Mouse (Mus musculus) skeletal muscle tissue, adult 2 months (tissue): ENCODE measurements around the gene Mrpl30.

Experiments used
- DNase-seq: peaks from one replicate; pipeline ENCODE4 v3.0.0-alpha.2; 2012; ENCODE audit warnings: low read depth, low spot score

Gene Mrpl30

DNA sequence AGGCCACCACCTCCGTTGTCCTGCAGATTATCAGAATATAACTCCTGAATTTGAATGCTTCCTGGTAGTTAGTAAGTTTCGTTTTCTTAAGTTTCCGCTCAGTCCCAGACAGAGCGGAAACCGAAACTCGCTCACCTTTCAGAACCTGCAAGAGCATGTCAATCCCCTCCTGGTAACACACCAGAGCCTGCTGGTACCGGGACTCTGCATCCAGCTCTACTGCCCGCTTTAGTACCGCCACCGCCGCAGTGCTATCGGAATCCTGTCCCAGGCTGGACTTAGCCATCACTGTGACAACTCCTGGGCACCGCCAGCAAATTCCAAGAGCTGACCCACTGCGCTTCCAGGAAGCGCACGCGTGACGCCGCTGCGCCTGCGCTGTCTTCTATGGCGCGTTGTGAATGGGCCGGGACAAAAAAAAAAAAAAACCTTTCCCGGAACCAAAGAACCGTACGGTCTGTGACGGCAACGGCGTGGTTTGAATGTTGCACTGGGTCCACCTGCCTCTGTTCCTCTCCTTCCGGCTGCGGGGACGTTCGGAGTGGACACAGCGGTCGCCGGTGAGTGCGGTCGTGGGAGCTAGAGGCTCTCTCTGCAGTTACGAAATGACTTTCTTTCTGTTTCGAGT lies at the start of gene Mrpl30, which contains the start of gene Mitd1:
TSS of gene Mrpl30 (plus strand) at position 453 of the 628 bp plus-strand sequence.
TSS of gene Mitd1 (minus strand) at position 387 of the 628 bp plus-strand sequence.
- DNase-seq, result peak; percentile 91

DNA sequence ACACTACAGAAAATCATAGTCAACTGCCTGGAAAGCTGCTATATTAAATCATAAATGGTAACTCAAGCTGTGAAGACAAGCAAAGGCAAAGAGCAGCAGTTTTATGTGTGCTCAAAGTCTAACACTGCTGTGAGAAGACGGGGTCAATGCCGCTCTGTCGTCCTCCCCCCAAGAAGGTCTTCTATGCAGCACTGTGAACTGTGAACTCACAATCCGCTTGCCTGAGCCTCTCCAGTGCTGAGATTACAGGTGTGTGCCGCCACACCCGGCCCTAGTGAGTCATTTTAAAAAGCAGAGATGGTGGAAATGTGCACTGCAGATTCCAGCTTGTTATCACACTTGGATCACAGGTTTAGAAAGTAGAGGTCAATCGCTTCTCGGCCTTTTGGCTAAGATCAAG lies 43.4 kb upstream of the Mrpl30 start:
- no peak for DNase-seq

GRCm38 (mm10) chr1:37850696-37851095 lies 39.6 kb upstream of the Mrpl30 start:
- no peak for DNase-seq

DNA sequence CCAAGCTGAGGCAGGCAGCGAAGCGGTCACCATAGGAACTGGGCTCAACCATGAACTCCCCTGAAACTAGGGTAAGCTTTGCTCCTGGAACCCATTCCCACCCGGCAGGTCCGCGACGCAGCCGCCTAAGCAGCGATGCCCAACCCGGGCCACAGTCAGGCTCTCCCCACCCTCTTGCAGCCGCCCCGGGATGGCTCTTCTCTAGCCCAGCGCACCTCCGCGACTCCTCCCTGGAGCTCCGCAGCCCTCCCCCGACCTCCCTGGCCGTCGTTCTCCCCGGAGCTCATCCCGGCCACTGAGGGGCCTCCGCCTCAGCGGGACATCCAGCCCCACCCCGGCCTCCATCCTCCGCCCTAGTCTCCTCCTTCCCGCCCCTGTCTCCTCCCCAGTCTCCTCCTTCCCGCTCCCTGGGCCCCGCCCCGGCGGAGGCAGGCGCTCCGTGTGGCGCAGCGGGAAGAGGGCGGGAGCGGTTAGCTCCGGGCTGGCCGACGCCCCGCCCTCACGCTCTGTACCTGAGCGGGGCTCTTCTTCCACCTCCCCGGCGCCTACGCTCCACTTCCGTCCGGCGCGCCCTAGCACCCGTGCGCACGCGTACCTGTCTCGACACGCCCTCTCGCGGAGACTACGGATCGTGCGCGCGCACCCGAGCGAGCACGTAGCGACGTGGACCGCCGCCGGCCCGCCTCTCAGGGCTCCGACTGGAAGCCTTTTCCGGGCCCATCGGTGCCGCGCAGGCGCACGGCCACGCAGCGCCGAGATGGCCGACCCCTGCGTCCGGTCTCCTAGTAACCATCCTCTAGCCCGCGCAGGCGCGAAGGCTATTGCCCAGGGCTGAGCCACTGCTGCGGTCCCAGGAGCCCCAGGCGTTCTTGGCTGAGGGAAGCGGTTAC lies 25.5 kb upstream of the Mrpl30 start:
- peak; percentile 99 for DNase-seq

GRCm38 (mm10) chr1:37865401-37866215 lies 24.7 kb upstream of the Mrpl30 start:
- DNase-seq, result no peak

- no peak for DNase-seq
Observed at GRCm38 (mm10) chr1:37866286-37866685, 24.0 kb upstream of the Mrpl30 start, which contains the start of gene Tsga10. Gene Tsga10, minus strand, starts transcription at chr1:37866429.

DNA sequence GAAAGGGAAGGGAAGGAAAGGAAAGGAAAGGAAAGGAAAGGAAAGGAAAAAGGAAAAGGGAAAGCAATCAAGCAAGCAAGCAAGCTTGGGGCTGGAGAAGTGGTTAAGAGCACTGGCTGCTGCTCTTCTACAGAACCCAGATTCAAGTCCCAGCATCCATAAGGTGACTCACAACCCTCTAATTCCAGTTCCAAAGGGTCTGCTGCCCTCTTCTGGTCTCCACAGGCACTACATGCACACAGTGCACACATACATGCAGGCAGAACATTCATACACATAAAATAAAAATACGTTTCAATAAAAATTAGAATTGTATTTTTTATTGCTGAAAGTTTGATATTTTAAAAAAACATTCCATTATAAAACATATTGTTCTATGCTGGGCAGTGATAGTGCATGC lies 23.2 kb upstream of the Mrpl30 start:
- no peak for DNase-seq

- DNase-seq, result no peak
Observed at GRCm38 (mm10) chr1:37867684-37868322, 22.5 kb upstream of the Mrpl30 start.

DNA sequence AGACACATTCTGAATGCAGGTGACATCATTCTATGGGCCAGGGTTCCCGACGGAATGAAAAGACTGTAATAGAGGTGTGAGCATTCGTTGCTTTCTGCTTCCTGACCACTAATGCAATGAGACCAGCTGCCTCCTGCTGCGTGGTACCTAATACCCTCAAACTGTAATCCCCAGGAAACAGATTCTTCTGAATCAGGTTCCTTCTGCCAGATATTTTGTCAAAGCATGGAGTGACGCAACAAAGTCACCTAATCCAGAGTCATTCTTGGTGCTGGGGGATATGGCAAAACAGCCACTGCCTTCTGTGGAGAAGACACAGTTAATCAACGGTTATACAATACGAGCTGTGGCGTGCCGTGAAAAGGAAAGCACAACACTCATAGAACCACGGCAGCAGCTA lies 21.6 kb upstream of the Mrpl30 start:
- DNase-seq, result no peak

- DNase-seq, result no peak
Observed at GRCm38 (mm10) chr1:37869362-37869761, 20.9 kb upstream of the Mrpl30 start.

DNA sequence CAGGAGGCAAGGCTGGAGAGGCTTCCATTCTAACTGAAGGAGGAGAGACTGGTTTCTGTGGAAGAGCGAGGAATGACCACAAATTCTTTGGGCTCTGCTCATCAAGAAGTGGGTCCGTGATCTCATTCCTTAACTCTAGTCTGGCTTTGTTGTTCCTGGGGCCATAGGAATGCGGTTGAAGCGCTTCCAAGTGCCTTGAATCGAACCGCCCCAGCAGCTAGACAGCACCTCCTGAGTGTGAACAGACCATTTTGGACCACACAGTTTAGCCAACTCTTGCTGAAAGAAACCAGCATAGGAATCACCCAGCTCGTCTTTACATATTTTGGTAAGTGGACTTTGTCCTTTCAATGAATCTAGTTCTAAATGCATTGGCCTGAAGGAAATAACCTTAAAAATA lies 18.6 kb upstream of the Mrpl30 start, which contains the start of gene Lipt1:
TSS of gene Lipt1 (plus strand) at position 35 of the 400 bp plus-strand sequence.
- DNase-seq, result no peak

DNA sequence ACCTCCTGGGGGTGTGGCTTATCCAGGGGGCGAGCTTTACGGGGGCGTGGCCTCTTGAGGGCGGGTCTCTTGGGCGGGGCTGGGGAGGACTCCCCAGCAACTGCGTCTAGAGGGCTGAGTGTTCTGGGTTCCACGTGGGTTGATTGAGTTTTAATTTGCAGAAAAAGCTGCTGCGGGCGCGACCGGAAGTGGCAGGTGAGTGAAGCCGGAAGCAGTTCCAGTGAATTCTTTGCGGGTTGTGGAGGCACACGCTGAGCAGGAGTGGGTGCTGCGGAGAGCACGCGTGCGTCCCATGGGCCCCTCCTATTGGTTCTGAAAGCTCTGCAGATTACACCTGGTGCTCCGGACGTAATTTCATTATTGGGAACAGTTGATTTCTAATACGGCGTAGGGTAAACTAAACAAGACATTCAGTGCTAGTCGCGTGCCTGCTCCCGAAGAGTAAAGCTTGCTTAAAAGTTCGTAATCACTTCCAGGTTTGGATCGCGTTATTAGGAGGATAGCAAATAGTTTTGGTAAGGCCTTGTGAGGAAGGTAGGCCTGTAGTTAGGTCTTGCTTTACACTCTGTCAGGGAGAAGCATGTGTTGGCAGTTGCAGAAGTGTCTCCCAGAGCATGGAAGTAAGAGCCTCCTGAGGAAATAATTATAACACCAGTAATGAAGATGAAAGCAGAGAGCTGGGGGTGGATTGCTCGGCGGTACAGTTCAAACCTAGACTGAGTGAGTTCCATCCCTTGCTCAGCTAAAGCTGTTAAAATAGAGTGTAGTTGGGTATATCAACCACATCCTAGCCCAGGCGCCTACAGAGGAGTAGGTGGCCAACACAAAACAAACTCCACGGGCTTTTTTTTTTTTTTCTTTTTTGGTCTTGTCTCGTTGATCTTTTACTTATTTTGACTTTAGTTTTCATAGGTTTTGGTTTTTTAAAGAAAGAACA lies 17.9 kb upstream of the Mrpl30 start:
- peak; percentile 73 for DNase-seq

DNA sequence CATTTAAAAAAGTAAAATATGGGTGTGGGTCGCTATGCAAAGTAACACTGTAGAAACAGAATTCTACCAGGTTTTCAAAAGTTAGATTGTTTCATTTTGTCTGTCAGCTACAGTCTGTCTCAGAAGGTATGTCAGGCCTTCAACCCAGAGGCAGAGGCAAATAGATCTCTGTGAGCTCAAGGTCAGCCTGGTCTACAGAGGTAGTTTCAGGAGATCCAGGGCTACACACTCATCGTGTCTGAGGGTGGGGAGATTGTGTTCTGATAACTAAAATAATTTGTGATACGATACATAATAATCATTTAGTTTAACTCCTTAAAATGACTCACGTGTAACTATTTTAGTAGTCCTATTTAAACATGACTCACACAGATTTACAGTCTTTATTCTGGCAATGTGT lies 17.1 kb upstream of the Mrpl30 start:
- no peak for DNase-seq

GRCm38 (mm10) chr1:37877736-37878460 lies 12.4 kb upstream of the Mrpl30 start:
- DNase-seq, result no peak

DNA sequence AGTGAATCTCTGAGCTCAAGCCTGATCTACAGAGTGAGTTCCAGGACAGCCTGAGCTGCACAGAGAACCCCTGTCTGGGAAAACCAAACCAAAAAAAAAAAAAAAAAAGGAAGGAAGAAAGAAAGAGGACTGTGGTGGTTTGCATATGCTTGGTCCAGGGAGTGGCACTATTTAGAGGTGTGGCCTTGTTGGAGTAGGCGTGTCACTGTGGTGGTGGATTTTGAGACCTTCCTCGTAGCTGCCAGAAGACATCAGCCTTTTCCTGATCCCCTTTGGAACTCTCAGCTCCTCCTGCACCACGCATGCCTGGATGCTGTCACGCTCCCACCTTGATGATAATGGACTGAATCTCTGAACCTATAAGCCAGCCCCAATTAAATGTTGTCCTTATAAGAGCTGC lies 6.9 kb upstream of the Mrpl30 start:
- DNase-seq, result no peak

DNA sequence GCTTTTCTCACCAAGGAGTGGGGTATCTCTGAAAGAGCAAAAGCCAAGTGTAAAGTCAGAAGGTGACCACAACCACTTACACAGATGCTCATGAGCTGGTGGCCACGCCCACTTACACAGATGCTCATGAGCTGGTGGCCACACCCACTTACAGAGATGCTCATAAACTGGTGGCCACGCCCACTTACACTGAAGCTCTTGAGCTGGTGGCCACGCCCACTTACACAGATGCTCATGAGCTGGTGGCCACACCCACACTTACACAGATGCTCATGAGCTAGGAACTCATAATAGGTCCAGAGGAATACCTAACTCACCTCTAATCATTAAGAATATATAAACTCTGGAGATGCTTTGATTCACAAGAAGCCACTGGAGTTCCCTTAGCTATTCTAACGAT lies 5.8 kb upstream of the Mrpl30 start:
- no peak for DNase-seq

DNA sequence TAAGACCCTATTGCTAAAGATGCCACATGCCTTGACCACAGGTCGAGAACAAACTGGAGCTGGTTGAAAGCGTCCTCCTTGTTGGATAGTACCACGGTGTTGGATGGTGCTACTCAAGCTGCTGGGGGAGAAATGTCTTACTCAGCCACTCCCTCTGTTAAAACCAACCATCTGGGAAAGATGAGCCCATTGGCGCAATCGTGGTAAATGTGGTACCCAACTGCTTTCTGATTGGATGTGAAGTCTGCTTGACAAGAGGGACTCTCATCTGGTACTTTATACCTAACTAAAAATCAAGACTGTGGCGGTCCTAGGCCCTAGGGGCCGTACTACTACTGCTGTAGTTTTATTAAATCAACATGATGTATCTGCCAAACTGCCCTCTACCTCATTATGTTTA lies 1.1 kb upstream of the Mrpl30 start:
- DNase-seq, result no peak

DNA sequence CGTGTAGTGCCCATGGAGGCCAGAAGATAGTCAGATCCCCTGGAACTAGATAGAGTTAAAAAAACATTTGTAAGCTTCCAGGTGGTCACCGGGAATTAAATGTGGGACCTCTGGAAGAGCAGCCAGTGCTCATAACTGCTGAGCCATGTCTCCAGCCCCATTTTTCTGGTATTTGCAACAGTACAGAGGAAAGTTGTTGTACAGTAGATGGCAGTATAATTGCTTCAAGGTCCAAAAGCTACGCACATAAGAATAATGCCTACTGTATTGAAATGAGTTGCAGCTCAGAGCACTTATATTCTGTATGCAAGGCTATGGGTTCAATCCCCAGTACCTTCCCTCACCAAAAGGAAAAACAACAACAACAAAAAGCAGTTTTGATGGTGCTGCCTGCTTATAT lies 1.1 kb downstream of the Mrpl30 start:
- no peak for DNase-seq

- no peak for DNase-seq
Observed at GRCm38 (mm10) chr1:37894606-37895005, 4.3 kb downstream of the Mrpl30 start.

- no peak for DNase-seq
Observed at GRCm38 (mm10) chr1:37899816-37900215, 9.5 kb downstream of the Mrpl30 start.
